Mouse (Mus musculus) embryonic facial prominence, embryonic 11.5 days (tissue): ENCODE data around the gene Gal3st1. TPM values are rescaled to one million over a fixed set of nuclear protein-coding genes. Genes with fewer than 3 reads are reported as not detected.
A peak's percentile ranks its signal among the peaks of the same experiment; 100 is the strongest.
"Not testable (repeated sequence)": the region's sequence is repeated elsewhere in the genome, so short reads cannot be mapped to it uniquely, and the experiment has no call there.

Source experiments
- ATAC-seq: fragments of 200-750 bp; cut with Nextera tagmentation; replicated peaks from 2 replicates; pipeline ENCODE4 v1.8.0; 2017; ENCODE audit warnings: low read depth; ENCODE audit not compliant: insufficient number of reproducible peaks, low FRiP score, low TSS enrichment
- DNase-seq: peaks from one replicate; pipeline ENCODE4 v3.0.0-alpha.2; 2015; ENCODE audit warnings: low spot score
- H3K27ac ChIP-seq: fragments of 300-500 bp; sonication (generic); replicated peaks from 2 replicates; pipeline ENCODE4 v1.5.1; 2014; ENCODE audit warnings: mild to moderate bottlenecking, low read depth, low read length, control low read depth
- H3K27me3 ChIP-seq: fragments of 300-500 bp; sonication (generic); 2 replicates; pipeline ENCODE4 v1.6.1; 2014; ENCODE audit warnings: mild to moderate bottlenecking, low read length, moderate library complexity, mixed read lengths; ENCODE audit not compliant: control insufficient read depth, insufficient read depth
- H3K36me3 ChIP-seq: fragments of 300-500 bp; sonication (generic); replicated peaks from 2 replicates; pipeline ENCODE4 v1.6.1; 2014; ENCODE audit warnings: low read depth, mild to moderate bottlenecking, low read length, moderate library complexity, mixed read lengths; ENCODE audit not compliant: control insufficient read depth, insufficient read depth
- H3K4me1 ChIP-seq: fragments of 300-500 bp; sonication (generic); 2 replicates; pipeline ENCODE4 v1.6.1; 2014; ENCODE audit warnings: low read length, mixed read lengths; ENCODE audit not compliant: control insufficient read depth, insufficient read depth
- H3K4me2 ChIP-seq: fragments of 300-500 bp; sonication (generic); 2 replicates; pipeline ENCODE4 v1.6.1; 2014; ENCODE audit warnings: low read depth, mild to moderate bottlenecking, control low read depth, low read length, moderate library complexity
- H3K4me3 ChIP-seq: fragments of 300-500 bp; sonication (generic); 2 replicates; pipeline ENCODE4 v1.5.1; 2014; ENCODE audit warnings: low read depth, low read length, control low read depth
- H3K9ac ChIP-seq: fragments of 300-500 bp; sonication (generic); replicated peaks from 2 replicates; pipeline ENCODE4 v1.6.1; 2014; ENCODE audit warnings: mild to moderate bottlenecking, control low read depth, low read length
- H3K9me3 ChIP-seq: fragments of 300-500 bp; sonication (generic); replicated peaks from 2 replicates; pipeline ENCODE4 v1.6.1; 2016; ENCODE audit warnings: mild to moderate bottlenecking, low read length, inconsistent platforms, mixed read lengths; ENCODE audit not compliant: control insufficient read depth
- WGBS: fragments of 180-500 bp; shearing (Covaris S2); extraction: QIAGEN DNeasy Blood & Tissue Kit; methylation state at CpG from one replicate; pipeline ENCODE4 v1.1.7; 2014; 5-methylcytosine and 5-hydroxymethylcytosine counted together
- polyA plus RNA-seq: library from polyadenylated mRNA; unstranded; fragments of >200 nt; fragmentation: Nextera tagmentation; extraction: Ambion mirVana; gene quantifications from 2 replicates; pipeline ENCODE4 v1.2.1, GENCODE M21; 2014

The Gal3st1 gene
- 0.63 and 0.99 TPM in 2 replicates for polyA plus RNA-seq

DNA sequence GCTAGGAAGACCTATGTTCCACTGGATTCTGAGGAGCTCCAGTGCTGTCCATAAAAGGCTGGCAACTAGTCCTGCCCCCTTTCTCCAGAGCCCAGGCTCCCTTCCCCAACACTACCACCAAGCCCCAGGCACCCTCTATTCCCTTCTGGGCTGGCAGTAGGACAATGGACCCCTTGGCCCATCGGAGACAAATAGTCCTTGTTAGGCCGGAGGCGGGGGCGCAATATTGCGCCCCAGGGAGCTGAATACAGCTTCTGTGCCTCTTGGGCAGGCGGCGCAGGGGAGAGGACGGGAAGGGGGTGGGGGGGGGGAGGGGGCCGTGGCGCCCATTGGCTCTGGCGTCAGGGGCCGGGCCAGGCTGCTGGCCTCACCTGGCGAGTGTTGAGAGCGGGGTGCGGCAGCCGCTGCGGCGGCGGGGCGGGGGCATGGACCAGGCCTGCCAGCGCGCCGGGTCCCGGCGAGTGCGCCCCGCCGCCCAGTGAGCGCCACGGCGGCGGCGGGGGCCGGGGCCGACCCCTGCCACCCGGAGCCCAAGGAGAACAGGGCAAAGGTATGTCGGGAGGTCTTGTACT is at the start of gene Gal3st1:
Gal3st1 (plus strand) TSS at position 346 of the 572 bp plus-strand sequence.
- Histone ChIP-seq H3K27ac (no peak within 1 kb of the TSS), H3K9me3 (no peaks in the 10 kb centered on the region), H3K4me2 (peak within 1 kb of the TSS; percentile 79), H3K36me3 (no peaks in the 10 kb centered on the region), H3K4me1 (no peaks in the 10 kb centered on the region), H3K9ac (peak within 1 kb of the TSS; percentile 59), H3K27me3 (no peaks in the 10 kb centered on the region), H3K4me3 (peak within 1 kb of the TSS; percentile 40)
- under 1% methylated on average over 27 of the region's 37 CpGs for WGBS
- peak; percentile 58; the same call in 1 of the 2 replicates for ATAC-seq
- peak; percentile 13 for DNase-seq

DNA sequence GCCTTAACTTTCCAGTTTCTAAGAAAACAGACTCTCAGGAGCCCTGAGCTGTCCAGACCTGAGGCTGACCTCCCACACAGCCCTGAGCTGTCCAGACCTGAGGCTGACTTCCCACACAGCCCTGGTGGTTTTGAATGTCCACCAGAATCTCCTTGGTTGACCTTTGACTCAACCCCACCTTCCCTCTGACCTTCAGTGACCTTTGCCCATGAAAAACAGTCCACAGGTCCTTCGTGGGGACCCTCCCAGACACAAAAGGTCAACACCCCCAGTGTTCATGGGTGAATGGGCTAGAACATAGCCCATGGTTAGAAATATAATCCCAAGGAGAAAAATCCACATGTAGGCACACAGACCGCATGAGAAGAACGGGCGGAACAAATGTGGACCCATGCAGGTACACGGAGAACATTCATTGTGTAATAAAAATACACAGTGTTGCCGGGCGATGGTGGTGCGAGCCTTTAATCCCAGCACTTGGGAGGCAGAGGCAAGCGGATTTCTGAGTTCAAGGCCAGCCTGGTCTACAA is 49.6 kb upstream of the Gal3st1 start:
- Histone ChIP-seq H3K27ac (no peak overlapping the region), H3K4me3 (no peak overlapping the region), H3K4me2 (no peak overlapping the region), H3K36me3 (no peaks in the 10 kb centered on the region), H3K9me3 (no peaks in the 10 kb centered on the region), H3K27me3 (no peaks in the 10 kb centered on the region), H3K4me1 (no peaks in the 10 kb centered on the region), H3K9ac (no peak overlapping the region)
- 83% methylated on average over 9 of the region's 9 CpGs for WGBS
- no peak for ATAC-seq
- DNase-seq = no peak

DNA sequence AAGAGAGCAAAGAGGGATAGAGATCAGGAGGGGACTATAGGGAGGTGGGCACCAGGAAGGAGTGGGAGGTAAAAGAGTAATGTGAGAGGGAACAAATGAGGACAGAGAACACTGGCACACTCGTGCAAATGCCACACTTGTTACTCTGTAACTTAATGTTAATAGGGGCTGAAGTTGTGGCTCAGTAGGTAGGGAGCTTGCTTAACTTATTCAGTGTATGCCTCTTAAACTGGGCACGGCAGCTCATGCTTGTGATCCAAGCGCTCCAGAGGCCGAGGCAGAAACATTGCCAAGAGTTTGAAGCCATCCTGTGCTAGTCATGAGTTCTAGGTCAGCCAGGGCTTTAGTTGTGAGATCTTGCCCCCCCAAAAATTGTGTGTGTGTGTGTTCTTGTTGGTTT is 48.3 kb upstream of the Gal3st1 start:
- H3K36me3 ChIP-seq = no peaks in the 10 kb centered on the region
- H3K27ac ChIP-seq = no peak overlapping the region
- H3K9ac ChIP-seq = no peak overlapping the region
- 73% methylated on average over 4 of the region's 4 CpGs for WGBS
- H3K4me2 ChIP-seq = no peak overlapping the region
- H3K9me3 ChIP-seq = no peaks in the 10 kb centered on the region
- no peaks in the 10 kb centered on the region for H3K27me3 ChIP-seq
- H3K4me3 ChIP-seq = no peak overlapping the region
- ATAC-seq = no peak
- H3K4me1 ChIP-seq = no peaks in the 10 kb centered on the region
- no peak for DNase-seq

DNA sequence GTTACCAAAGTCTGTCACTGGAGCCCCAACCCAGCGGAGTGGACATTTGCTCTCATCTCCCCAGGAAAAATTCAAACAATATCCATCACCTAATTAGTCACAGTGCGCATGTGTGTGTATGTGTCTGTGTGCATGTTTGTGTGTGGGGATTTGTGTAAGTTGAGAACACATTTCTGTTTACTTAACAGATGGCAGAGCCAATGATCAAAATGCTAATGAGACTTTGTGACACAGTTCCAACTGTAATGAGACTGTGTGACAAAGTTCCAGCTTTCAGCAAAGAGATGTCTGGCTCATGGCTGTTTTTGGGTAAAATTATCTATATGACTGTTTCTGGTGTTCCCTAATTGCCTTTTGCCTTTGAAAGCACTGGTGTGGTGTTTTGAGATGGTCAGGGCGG is 47.1 kb upstream of the Gal3st1 start:
- Histone ChIP-seq H3K4me3 (no peak overlapping the region), H3K4me2 (no peak overlapping the region), H3K36me3 (no peaks in the 10 kb centered on the region), H3K9ac (no peak overlapping the region), H3K4me1 (no peaks in the 10 kb centered on the region), H3K27me3 (no peaks in the 10 kb centered on the region), H3K9me3 (no peaks in the 10 kb centered on the region), H3K27ac (no peak overlapping the region)
- WGBS = 90% methylated on average over 3 of the region's 3 CpGs
- ATAC-seq (no peak), DNase-seq (no peak)

DNA sequence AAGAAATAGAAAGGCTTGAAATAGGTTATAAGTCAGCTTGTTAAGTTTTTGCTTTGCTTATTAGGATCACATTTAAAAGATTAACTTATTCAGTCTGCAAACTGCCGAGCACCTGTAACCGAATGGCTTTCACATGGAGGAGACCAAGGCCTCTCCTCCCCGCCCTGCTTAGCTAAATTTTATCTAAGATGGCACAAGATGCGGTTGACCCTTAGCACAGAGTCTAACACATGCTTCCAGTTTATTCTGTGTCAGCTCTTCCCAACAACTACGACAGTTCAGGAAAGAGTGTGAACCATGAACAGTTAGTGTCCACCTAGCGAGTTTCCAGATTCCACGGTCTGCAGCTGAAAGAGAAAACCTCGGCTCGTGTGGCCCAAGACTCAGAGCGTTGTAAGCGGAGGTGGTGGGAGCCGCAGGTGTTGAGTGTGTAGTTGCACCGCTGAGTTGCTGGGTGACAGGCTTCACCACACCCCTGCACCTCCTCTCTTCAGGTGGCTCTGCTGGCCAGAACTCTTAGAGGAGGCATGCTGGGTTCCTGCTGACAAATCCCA is 46.0 kb upstream of the Gal3st1 start:
- Histone ChIP-seq H3K27ac (no peak overlapping the region), H3K4me2 (no peak overlapping the region), H3K4me3 (no peak overlapping the region), H3K27me3 (no peaks in the 10 kb centered on the region), H3K4me1 (no peaks in the 10 kb centered on the region), H3K36me3 (no peaks in the 10 kb centered on the region), H3K9me3 (no peaks in the 10 kb centered on the region), H3K9ac (no peak overlapping the region)
- ATAC-seq (no peak), DNase-seq (no peak)
- WGBS = 78% methylated on average over 13 of the region's 13 CpGs

DNA sequence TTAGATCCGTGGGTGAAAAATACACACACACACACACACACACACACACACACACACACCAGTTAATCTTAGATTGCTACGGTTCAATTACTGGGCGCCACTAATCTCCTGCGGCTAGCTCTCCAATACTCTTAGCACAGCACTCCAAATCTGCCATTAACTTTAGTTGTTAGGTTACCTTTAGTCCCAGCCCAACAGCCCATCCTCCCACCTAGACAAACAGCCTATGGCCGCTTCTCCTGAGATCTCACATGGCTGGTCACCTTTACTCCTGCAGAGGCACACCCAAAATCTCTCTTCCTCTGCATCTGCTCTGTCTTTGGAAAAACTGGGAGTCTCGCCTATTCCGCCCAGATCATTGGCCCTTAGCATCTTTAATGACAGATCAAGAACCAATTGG is 42.1 kb upstream of the Gal3st1 start:
- H3K4me1 ChIP-seq = no peaks in the 10 kb centered on the region
- 90% methylated on average over 7 of the region's 7 CpGs for WGBS
- H3K9me3 ChIP-seq = no peaks in the 10 kb centered on the region
- H3K9ac ChIP-seq = no peak overlapping the region
- H3K4me2 ChIP-seq = no peak overlapping the region
- DNase-seq (no peak), ATAC-seq (no peak)
- no peaks in the 10 kb centered on the region for H3K27me3 ChIP-seq
- H3K36me3 ChIP-seq = no peaks in the 10 kb centered on the region
- H3K27ac ChIP-seq = no peak overlapping the region
- no peak overlapping the region for H3K4me3 ChIP-seq

DNA sequence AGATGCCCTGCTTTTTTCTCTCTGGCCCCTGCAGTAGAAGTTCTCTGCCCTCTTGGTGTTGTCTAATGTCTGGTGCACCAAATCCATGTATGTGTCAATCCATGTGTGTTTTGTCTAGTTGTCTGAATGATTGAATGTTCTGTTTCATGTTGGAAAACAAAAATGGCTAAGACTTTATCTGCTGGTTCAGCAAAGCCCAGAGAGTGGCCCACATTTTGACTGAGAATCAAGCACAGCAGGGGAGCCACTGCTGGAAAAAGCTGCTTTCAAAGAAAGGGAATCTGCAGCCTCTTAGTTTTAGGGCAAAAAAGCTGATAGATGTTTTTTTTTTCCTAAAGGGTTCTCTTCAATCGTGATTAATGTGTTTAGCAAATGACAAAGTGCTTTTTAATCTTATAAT is 37.0 kb upstream of the Gal3st1 start:
- no peaks in the 10 kb centered on the region for H3K9me3 ChIP-seq
- DNase-seq (no peak), ATAC-seq (no peak)
- H3K36me3 ChIP-seq = no peaks in the 10 kb centered on the region
- no peak overlapping the region for H3K4me2 ChIP-seq
- no peak overlapping the region for H3K27ac ChIP-seq
- H3K27me3 ChIP-seq = no peaks in the 10 kb centered on the region
- 21% methylated on average over 1 of the region's 1 CpGs for WGBS
- no peak overlapping the region for H3K9ac ChIP-seq
- H3K4me1 ChIP-seq = no peaks in the 10 kb centered on the region
- H3K4me3 ChIP-seq = no peak overlapping the region

DNA sequence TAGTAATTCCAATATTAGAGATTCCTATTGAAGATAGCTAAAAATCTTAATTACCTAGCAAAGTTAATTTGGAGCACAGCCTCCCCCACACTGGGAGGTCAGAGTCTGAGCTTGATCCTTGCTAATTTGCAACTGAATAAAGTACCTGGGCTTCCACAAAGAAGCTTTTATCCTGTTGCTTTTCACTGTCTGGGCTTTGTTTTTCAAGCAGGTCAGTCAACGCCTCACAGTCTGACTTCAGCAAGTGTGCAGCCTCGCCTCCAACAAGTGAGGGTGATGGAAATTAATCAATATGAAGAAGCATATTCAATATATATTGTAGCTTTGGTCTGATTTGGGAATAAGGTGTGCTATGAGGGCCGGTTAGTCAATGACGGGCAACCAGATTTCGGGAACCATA is 28.6 kb upstream of the Gal3st1 start:
- DNase-seq, H3K4me2 ChIP-seq, H3K4me3 ChIP-seq, H3K36me3 ChIP-seq, H3K9ac ChIP-seq, H3K4me1 ChIP-seq, H3K9me3 ChIP-seq, H3K27ac ChIP-seq, H3K27me3 ChIP-seq, ATAC-seq: not testable (repeated sequence)
- WGBS = 76% methylated on average over 5 of the region's 5 CpGs
